Mouse (Mus musculus) forelimb bud, embryonic 11.5 days (tissue): ENCODE results near the gene Atp13a4.
A peak's percentile ranks its signal among the peaks of the same experiment; 100 is the strongest.

Experiments used
- DNase-seq: peaks from one replicate; pipeline ENCODE4 v3.0.0-alpha.2; 2012; ENCODE audit warnings: low read depth, low spot score

The Atp13a4 gene

GRCm38 (mm10) chr16:29544829-29545228, at the start of gene Atp13a4:
Gene Atp13a4, minus strand, starts transcription at chr16:29544864.
- no peak for DNase-seq

GRCm38 (mm10) chr16:29592171-29592570, 47.5 kb upstream of the Atp13a4 start:
- no peak for DNase-seq

GRCm38 (mm10) chr16:29579787-29580176, 35.1 kb upstream of the Atp13a4 start:
- DNase-seq: peak; percentile 1

GRCm38 (mm10) chr16:29579167-29579786, 34.6 kb upstream of the Atp13a4 start, which contains the start of gene Opa1:
Gene Opa1, plus strand, starts transcription at chr16:29579334.
- DNase-seq: peak; percentile 96

GRCm38 (mm10) chr16:29575620-29576019, 31.0 kb upstream of the Atp13a4 start:
- DNase-seq: peak; percentile 12

- DNase-seq: no peak
Observed at GRCm38 (mm10) chr16:29574013-29574412, 29.3 kb upstream of the Atp13a4 start.

- DNase-seq: peak; percentile 71
Observed at GRCm38 (mm10) chr16:29560869-29561268, 16.2 kb upstream of the Atp13a4 start.

- DNase-seq: no peak
Observed at GRCm38 (mm10) chr16:29560454-29560853, 15.8 kb upstream of the Atp13a4 start.

- DNase-seq: no peak
Observed at GRCm38 (mm10) chr16:29559667-29560066, 15.0 kb upstream of the Atp13a4 start.

GRCm38 (mm10) chr16:29541261-29541683, 3.4 kb downstream of the Atp13a4 start:
- DNase-seq: no peak

GRCm38 (mm10) chr16:29539906-29540305, 4.8 kb downstream of the Atp13a4 start:
- no peak for DNase-seq

- no peak for DNase-seq
Observed at GRCm38 (mm10) chr16:29536411-29537204, 8.1 kb downstream of the Atp13a4 start.

- DNase-seq: no peak
Observed at GRCm38 (mm10) chr16:29535866-29536265, 8.8 kb downstream of the Atp13a4 start.

- no peak for DNase-seq
Observed at GRCm38 (mm10) chr16:29533641-29534040, 11.0 kb downstream of the Atp13a4 start.

- no peak for DNase-seq
Observed at GRCm38 (mm10) chr16:29527085-29527484, 17.6 kb downstream of the Atp13a4 start.

- DNase-seq: no peak
Observed at GRCm38 (mm10) chr16:29526585-29526984, 18.1 kb downstream of the Atp13a4 start.

- no peak for DNase-seq
Observed at GRCm38 (mm10) chr16:29512495-29512894, 32.2 kb downstream of the Atp13a4 start.

GRCm38 (mm10) chr16:29510743-29511142, 33.9 kb downstream of the Atp13a4 start:
- no peak for DNase-seq

- DNase-seq: no peak
Observed at GRCm38 (mm10) chr16:29509881-29510280, 34.8 kb downstream of the Atp13a4 start.

GRCm38 (mm10) chr16:29504671-29505070, 40.0 kb downstream of the Atp13a4 start:
- no peak for DNase-seq

GRCm38 (mm10) chr16:29504198-29504597, 40.5 kb downstream of the Atp13a4 start:
- DNase-seq: no peak

- DNase-seq: no peak
Observed at GRCm38 (mm10) chr16:29491031-29491430, 53.6 kb downstream of the Atp13a4 start.

- no peak for DNase-seq
Observed at GRCm38 (mm10) chr16:29481439-29481838, 63.2 kb downstream of the Atp13a4 start.
